Mouse (Mus musculus): ENCODE results near the gene Dusp1.

The Dusp1 gene

GRCm38 (mm10) chr17:26464481-26464880 lies 97.4 kb downstream of the Dusp1 start:
- no peak for DNase-seq (ENCODE audit: low spot score in 2 of 2)

- DNase-seq (ENCODE audit: low spot score in 2 of 2) = no peak
Observed at GRCm38 (mm10) chr17:26463984-26464383, 97.9 kb downstream of the Dusp1 start.

- DNase-seq (ENCODE audit: low spot score in 2 of 2) = no peak
Observed at GRCm38 (mm10) chr17:26463432-26463831, 98.5 kb downstream of the Dusp1 start.

- peak; percentile 72 to 81 for DNase-seq (ENCODE audit: low spot score in 2 of 2)
Observed at GRCm38 (mm10) chr17:26462634-26463170, 99.2 kb downstream of the Dusp1 start.

GRCm38 (mm10) chr17:26458049-26458448 lies 103.9 kb downstream of the Dusp1 start:
- no peak for DNase-seq (ENCODE audit: low spot score in 2 of 2)

GRCm38 (mm10) chr17:26457506-26457905 lies 104.4 kb downstream of the Dusp1 start:
- DNase-seq (ENCODE audit: low spot score in 2 of 2) = no peak
